Mouse (Mus musculus) liver, embryonic 13.5 days (tissue): ENCODE results near the gene Ust. TPM values are rescaled to one million over a fixed set of nuclear protein-coding genes. Genes with fewer than 3 reads are reported as not detected.
A peak's percentile ranks its signal among the peaks of the same experiment; 100 is the strongest.

Experiments used
- ATAC-seq: fragments of 200-750 bp; cut with Nextera tagmentation; 2 replicates; pipeline ENCODE4 v1.8.0; 2017; ENCODE audit warnings: low read depth, mild to moderate bottlenecking, moderate number of reproducible peaks, moderate library complexity
- DNase-seq: peaks from one replicate; pipeline ENCODE4 v3.0.0; 2022
- H3K27ac ChIP-seq: fragments of 300-500 bp; sonication (generic); 2 replicates; pipeline ENCODE4 v1.5.1; 2015; ENCODE audit warnings: moderate library complexity, mild to moderate bottlenecking, inconsistent platforms
- H3K27me3 ChIP-seq: fragments of 300-500 bp; sonication (generic); 2 replicates; pipeline ENCODE4 v1.6.1; 2015; ENCODE audit warnings: mild to moderate bottlenecking, inconsistent platforms
- H3K36me3 ChIP-seq: fragments of 300-500 bp; sonication (generic); 2 replicates; pipeline ENCODE4 v1.6.1; 2015; ENCODE audit warnings: mild to moderate bottlenecking, inconsistent platforms
- H3K4me1 ChIP-seq: fragments of 300-500 bp; sonication (generic); replicated peaks from 2 replicates; pipeline ENCODE4 v1.6.1; 2015; ENCODE audit warnings: inconsistent platforms
- H3K4me2 ChIP-seq: fragments of 300-500 bp; sonication (generic); 2 replicates; pipeline ENCODE4 v1.6.1; 2015; ENCODE audit warnings: inconsistent platforms, mild to moderate bottlenecking, moderate library complexity
- H3K4me3 ChIP-seq: fragments of 300-500 bp; sonication (generic); replicated peaks from 2 replicates; pipeline ENCODE4 v1.5.1; 2015; ENCODE audit warnings: mild to moderate bottlenecking, inconsistent platforms
- H3K9ac ChIP-seq: fragments of 300-500 bp; sonication (generic); 2 replicates; pipeline ENCODE4 v1.6.1; 2015; ENCODE audit warnings: mild to moderate bottlenecking, inconsistent platforms
- H3K9me3 ChIP-seq: fragments of 300-500 bp; sonication (generic); replicated peaks from 2 replicates; pipeline ENCODE4 v1.6.1; 2016; ENCODE audit warnings: inconsistent platforms
- WGBS: fragments of 180-500 bp; shearing (Covaris S2); methylation state at CpG from one replicate; pipeline ENCODE4 v1.1.7; 2015; ENCODE audit not compliant: insufficient replicate concordance; 5-methylcytosine and 5-hydroxymethylcytosine counted together
- polyA plus RNA-seq: library from polyadenylated mRNA; unstranded; fragments of >200 nt; fragmentation: Nextera tagmentation; extraction: Ambion mirVana; gene quantifications from 2 replicates; pipeline ENCODE4 v1.2.1, GENCODE M21; 2015

Gene Ust
- polyA plus RNA-seq, 1 experiment from 2014 or later: 0.51 TPM

DNA sequence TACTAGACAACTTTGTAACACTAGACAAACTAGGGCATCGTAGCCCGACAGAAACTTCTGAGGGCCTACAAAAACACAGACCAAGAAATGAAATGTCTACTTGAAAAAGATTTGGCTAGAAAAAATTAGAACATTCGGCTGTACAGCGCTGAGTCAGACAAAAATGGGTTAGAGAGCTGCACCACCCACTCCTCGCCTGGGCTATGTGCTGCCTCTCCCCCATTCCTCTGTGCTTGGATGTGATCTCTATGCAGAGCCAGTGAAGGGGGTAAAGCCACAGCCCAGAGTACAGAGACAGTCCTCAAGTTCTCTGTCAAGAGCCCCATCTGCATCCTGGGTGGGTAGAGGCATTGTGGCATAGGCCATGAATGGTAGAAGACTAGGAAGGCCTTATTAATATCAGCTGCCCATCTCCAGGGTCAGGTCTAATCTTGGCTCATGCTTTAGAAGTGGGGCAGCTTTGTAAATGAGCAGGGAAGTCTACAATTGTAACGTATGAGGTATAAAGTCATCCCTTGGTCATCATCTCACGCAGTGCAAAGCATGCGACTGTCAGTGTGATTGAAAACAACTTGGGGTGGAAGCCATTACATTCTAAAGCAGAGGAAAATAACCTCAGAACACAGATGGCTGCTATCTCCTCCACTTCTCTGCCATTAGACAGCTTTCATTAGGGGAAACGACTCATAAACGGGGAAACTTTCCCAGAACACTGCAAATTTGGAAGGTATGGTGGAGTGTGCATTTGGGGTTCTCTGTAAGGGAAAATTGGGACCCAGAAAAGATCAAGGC lies 281.6 kb downstream of the Ust start:
- no peak for DNase-seq
- no peak for ATAC-seq
- no peak overlapping the region for H3K27ac ChIP-seq
- H3K9ac ChIP-seq: no peak overlapping the region
- no peak overlapping the region for H3K4me3 ChIP-seq
- WGBS: 75% methylated on average over 10 of the region's 10 CpGs
- no peaks in the 10 kb centered on the region for H3K27me3 ChIP-seq
- H3K4me2 ChIP-seq: no peak overlapping the region
- H3K4me1 ChIP-seq: no peaks in the 10 kb centered on the region
- H3K36me3 ChIP-seq: no peaks in the 10 kb centered on the region
- H3K9me3 ChIP-seq: no peaks in the 10 kb centered on the region

GRCm38 (mm10) chr10:8233148-8233901 lies 285.3 kb downstream of the Ust start:
- no peak for DNase-seq

GRCm38 (mm10) chr10:8232535-8232934 lies 286.1 kb downstream of the Ust start:
- Histone ChIP-seq H3K36me3 (no peaks in the 10 kb centered on the region), H3K9ac (no peak overlapping the region), H3K27ac (no peak overlapping the region), H3K4me2 (no peak overlapping the region), H3K27me3 (no peaks in the 10 kb centered on the region), H3K9me3 (no peaks in the 10 kb centered on the region), H3K4me3 (no peak overlapping the region), H3K4me1 (no peaks in the 10 kb centered on the region)
- no peak for ATAC-seq
- WGBS: 76% methylated on average over 6 of the region's 6 CpGs
- DNase-seq: no peak

More at GRCm38 (mm10) chr10:8233148-8233901, 285.3 kb downstream of the Ust start:
- no peak overlapping the region for H3K4me3 ChIP-seq
- H3K36me3 ChIP-seq: no peaks in the 10 kb centered on the region
- ATAC-seq: no peak
- H3K27me3 ChIP-seq: no peaks in the 10 kb centered on the region
- WGBS: 72% methylated on average over 8 of the region's 8 CpGs
- no peak overlapping the region for H3K9ac ChIP-seq
- H3K9me3 ChIP-seq: no peaks in the 10 kb centered on the region
- no peak overlapping the region for H3K4me2 ChIP-seq
- H3K27ac ChIP-seq: no peak overlapping the region
- no peaks in the 10 kb centered on the region for H3K4me1 ChIP-seq

DNA sequence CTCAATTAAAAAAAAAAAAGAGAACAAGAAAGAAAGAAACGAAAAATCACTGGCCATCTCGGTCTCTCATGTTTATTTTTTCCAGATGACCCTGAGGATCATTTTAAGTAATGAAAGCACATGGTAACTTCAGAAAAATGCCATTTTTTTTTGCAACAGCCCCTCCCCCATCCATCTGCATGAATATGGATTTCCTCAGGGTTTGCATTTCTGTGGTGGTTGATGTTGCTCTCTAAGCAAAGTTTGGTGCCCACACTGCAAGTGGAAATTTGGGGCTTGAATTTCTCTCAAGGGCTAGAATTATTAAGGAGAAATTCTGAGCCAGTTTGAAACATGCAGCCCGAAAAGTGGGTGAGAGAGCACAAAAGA lies 290.3 kb downstream of the Ust start:
- no peaks in the 10 kb centered on the region for H3K27me3 ChIP-seq
- WGBS: 59% methylated on average over 3 of the region's 3 CpGs
- H3K36me3 ChIP-seq: no peaks in the 10 kb centered on the region
- H3K4me2 ChIP-seq: no peak overlapping the region
- H3K9ac ChIP-seq: no peak overlapping the region
- no peak overlapping the region for H3K27ac ChIP-seq
- ATAC-seq (no peak), DNase-seq (no peak)
- H3K9me3 ChIP-seq: no peaks in the 10 kb centered on the region
- no peak overlapping the region for H3K4me3 ChIP-seq
- H3K4me1 ChIP-seq: no peaks in the 10 kb centered on the region

GRCm38 (mm10) chr10:8227705-8228374 lies 290.8 kb downstream of the Ust start:
- Histone ChIP-seq H3K4me3 (no peak overlapping the region), H3K4me2 (no peak overlapping the region), H3K9ac (no peak overlapping the region), H3K27ac (no peak overlapping the region), H3K4me1 (no peaks in the 10 kb centered on the region), H3K36me3 (no peaks in the 10 kb centered on the region), H3K9me3 (no peaks in the 10 kb centered on the region), H3K27me3 (no peaks in the 10 kb centered on the region)
- DNase-seq (no peak), ATAC-seq (no peak)
- WGBS: 63% methylated on average over 5 of the region's 5 CpGs

DNA sequence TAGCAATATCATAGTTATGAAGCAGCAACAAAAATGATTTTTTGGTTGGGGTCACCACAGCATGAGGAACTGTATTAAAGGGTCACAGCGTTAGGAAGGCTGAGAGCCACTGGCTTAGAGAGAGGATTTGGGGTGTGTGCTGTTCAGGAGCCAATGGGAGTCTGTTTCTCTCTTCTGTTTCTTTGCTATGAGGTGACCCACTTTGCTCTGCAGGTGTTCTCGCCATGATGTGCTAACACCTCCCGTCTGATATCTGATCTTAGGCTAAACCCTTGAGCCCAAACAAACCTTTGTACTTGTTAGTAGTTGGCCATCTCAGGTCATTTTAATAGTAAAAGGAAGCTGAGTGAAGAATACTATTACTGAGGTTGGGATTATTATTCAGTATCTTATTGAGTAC lies 292.0 kb downstream of the Ust start:
- Histone ChIP-seq H3K9me3 (no peaks in the 10 kb centered on the region), H3K4me2 (no peak overlapping the region), H3K4me1 (no peaks in the 10 kb centered on the region), H3K9ac (no peak overlapping the region), H3K27me3 (no peaks in the 10 kb centered on the region), H3K27ac (no peak overlapping the region), H3K36me3 (no peaks in the 10 kb centered on the region), H3K4me3 (no peak overlapping the region)
- 57% methylated on average over 3 of the region's 3 CpGs for WGBS
- ATAC-seq (no peak), DNase-seq (no peak)

- Histone ChIP-seq H3K9me3 (no peaks in the 10 kb centered on the region), H3K9ac (no peak overlapping the region), H3K36me3 (no peaks in the 10 kb centered on the region), H3K4me2 (no peak overlapping the region), H3K4me3 (no peak overlapping the region), H3K27ac (no peak overlapping the region), H3K4me1 (no peaks in the 10 kb centered on the region), H3K27me3 (no peaks in the 10 kb centered on the region)
- no peak for ATAC-seq
- DNase-seq: no peak
- 55% methylated on average over 2 of the region's 2 CpGs for WGBS
Observed at GRCm38 (mm10) chr10:8224641-8225040, 294.0 kb downstream of the Ust start.

DNA sequence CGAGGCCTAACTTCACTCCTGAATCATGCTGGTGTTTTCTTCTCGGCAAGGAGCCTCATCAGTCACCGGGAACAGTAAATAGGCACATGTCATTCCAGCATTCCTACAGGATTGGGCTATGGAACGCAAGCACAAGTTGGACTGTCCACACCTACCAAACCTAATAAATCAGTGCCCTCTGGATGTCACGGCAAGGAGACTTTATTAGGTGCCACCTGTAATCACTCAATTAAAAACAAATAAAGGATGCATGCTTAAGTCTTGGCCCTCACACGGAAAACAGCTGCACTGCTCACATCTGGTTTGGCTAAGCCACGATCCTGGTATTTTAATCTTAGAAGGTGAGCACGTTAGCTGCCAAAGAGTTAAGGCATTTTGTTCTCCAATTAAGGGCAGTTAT lies 294.6 kb downstream of the Ust start:
- Histone ChIP-seq H3K36me3 (no peaks in the 10 kb centered on the region), H3K4me2 (no peak overlapping the region), H3K9me3 (no peaks in the 10 kb centered on the region), H3K27me3 (no peaks in the 10 kb centered on the region), H3K4me3 (no peak overlapping the region), H3K4me1 (no peaks in the 10 kb centered on the region), H3K27ac (no peak overlapping the region), H3K9ac (no peak overlapping the region)
- no peak for DNase-seq
- ATAC-seq: no peak
- WGBS: 67% methylated on average over 8 of the region's 8 CpGs

- H3K27ac ChIP-seq: no peak overlapping the region
- WGBS: 40% methylated on average over 8 of the region's 8 CpGs
- no peaks in the 10 kb centered on the region for H3K36me3 ChIP-seq
- peaks cover 8% of the 10 kb centered on the region for H3K4me1 ChIP-seq
- H3K9ac ChIP-seq: no peak overlapping the region
- no peak overlapping the region for H3K4me3 ChIP-seq
- ATAC-seq: no peak
- H3K27me3 ChIP-seq: no peaks in the 10 kb centered on the region
- no peak for DNase-seq
- H3K9me3 ChIP-seq: no peaks in the 10 kb centered on the region
- no peak overlapping the region for H3K4me2 ChIP-seq
Observed at GRCm38 (mm10) chr10:8216946-8217345, 301.7 kb downstream of the Ust start.

- no peaks in the 10 kb centered on the region for H3K9me3 ChIP-seq
- no peaks in the 10 kb centered on the region for H3K36me3 ChIP-seq
- no peak for ATAC-seq
- no peak overlapping the region for H3K27ac ChIP-seq
- no peak overlapping the region for H3K4me2 ChIP-seq
- 66% methylated on average over 3 of the region's 3 CpGs for WGBS
- peaks cover 8% of the 10 kb centered on the region for H3K4me1 ChIP-seq
- H3K27me3 ChIP-seq: no peaks in the 10 kb centered on the region
- H3K4me3 ChIP-seq: no peak overlapping the region
- no peak overlapping the region for H3K9ac ChIP-seq
- no peak for DNase-seq
Observed at GRCm38 (mm10) chr10:8215181-8215580, 303.4 kb downstream of the Ust start.

DNA sequence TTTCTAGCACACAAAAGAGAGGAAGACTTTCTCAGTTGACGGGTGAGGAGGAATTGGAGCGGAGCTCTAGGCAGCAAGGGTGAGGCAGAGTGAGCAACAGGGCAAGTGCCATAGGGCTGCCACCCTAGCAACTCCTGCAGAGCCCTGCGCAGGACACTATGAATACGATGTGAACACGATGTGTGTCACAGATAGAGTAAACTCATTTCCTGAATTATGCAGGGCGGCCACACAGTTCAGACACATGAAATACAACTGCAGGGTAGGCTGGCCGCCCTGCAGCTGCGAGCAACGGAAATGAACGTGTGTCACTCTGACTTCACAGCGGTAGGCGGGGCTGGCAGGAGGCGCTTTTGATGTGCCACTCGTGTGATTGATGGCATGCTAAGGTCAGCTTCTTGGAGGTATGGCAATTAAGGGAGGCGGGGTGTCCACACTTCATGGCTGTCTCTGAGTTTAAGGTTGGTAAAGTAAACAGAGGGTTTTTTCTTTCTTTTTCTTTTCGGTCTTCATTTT lies 304.7 kb downstream of the Ust start:
- Histone ChIP-seq H3K9ac (no peak overlapping the region), H3K27me3 (no peaks in the 10 kb centered on the region), H3K4me2 (peak overlapping the region; percentile 22), H3K27ac (no peak overlapping the region), H3K4me1 (peaks cover 8% of the 10 kb centered on the region), H3K36me3 (no peaks in the 10 kb centered on the region), H3K4me3 (no peak overlapping the region), H3K9me3 (no peaks in the 10 kb centered on the region)
- ATAC-seq (no peak), DNase-seq (no peak)
- whole genome bisulfite sequencing: 27% methylated on average over 16 of the region's 16 CpGs
